Mouse (Mus musculus) layer of hippocampus, adult 8-10 months (tissue): ENCODE results near the gene Pigw. TPM values are rescaled to one million over a fixed set of nuclear protein-coding genes. Genes with fewer than 3 reads are reported as not detected.
"Not testable (repeated sequence)": the region's sequence is repeated elsewhere in the genome, so short reads cannot be mapped to it uniquely, and the experiment has no call there.

Experiments used
- DNase-seq, 2 experiments: peaks; one replicate each; pipeline ENCODE4 v3.0.0; 2022; ENCODE audit warnings: low spot score in 2 of 2
- total RNA-seq, 4 experiments: library from RNA; stranded (reverse); gene quantifications; 2 replicates each; pipeline ENCODE4 v1.2.4; 2022

Gene Pigw
- total RNA-seq, 4 experiments from 2014 or later = 6.9 to 7.8 (median 7.6) TPM

DNA sequence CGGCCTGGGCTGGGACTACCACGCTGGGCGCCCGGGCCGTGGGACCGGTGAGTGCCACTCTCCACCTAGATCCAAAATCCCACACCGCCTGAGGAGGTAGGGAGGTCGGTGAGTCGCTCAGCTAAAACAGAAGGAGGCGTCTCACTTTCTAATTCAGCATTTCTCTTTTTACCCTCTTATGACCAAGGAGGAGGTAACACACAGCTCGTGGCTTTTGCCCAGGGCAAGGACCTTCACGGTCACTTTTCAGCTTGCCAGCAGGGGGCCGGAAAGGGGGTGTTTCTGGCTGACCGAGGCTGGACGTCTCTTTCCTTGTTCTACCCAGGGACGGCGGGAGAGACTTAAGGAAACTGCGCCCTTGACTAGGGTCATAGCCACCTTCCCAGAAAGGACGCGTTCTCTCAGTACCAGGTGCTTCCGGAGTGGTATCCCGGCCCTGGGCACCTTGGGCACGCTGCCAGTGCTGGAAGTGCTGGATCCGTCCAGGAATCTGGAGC is 428 bp upstream of the Pigw start:
- peak in 1 of 2 experiments; percentile 25 for DNase-seq

DNA sequence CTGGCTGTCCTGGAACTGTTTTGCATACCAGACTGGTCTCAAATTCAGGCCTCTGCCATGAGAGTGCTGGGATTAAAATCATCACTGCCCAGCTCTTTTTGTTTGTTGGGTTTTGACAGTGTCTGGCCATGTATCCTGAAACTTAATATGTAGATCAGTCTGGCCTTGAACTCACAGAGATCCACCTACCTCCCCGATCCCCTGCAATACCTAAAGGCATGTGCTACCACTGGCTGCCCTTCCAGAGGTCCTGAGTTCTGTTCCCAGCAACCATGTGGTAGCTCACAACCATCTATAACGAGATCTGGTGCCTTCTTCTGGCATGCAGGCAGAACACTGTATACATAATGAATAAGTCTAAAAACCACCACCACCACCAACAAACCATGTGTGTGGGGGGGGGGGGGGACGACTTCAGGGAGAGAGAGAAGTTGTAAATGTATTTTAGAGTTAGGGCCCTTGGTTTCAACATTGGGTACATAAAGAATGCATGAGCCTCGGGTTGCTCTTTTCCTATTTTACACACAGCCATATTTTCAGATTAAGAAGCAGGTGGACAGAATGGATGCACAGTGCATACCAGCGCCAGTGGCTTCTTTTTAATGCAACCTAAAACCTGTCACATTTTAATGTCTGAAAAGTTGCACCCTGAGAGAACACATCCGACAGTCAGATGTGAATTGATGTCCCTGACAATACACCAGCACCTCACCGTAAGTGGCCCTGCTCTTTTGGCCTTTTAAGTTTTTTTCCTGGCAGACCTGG is 896 bp downstream of the Pigw start:
- no peak for DNase-seq

DNA sequence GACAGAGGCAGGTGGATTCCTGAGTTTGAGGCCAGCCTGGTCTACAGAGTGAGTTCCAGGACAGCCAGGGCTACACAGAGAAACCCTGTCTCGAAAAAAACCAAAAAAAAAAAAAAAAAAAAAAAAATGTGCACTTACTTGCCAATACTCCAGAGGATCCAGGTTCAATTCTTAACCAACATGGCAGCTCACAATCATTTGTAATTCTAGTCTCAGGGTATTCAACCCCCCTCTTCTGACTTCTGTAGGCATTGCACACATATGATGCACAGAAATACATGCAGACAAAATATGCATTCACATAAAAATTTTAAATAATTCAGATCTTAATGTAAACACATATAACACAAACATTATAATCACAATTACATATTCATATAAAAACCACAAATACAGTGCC is 4.1 kb downstream of the Pigw start:
- DNase-seq = not testable (repeated sequence)

DNA sequence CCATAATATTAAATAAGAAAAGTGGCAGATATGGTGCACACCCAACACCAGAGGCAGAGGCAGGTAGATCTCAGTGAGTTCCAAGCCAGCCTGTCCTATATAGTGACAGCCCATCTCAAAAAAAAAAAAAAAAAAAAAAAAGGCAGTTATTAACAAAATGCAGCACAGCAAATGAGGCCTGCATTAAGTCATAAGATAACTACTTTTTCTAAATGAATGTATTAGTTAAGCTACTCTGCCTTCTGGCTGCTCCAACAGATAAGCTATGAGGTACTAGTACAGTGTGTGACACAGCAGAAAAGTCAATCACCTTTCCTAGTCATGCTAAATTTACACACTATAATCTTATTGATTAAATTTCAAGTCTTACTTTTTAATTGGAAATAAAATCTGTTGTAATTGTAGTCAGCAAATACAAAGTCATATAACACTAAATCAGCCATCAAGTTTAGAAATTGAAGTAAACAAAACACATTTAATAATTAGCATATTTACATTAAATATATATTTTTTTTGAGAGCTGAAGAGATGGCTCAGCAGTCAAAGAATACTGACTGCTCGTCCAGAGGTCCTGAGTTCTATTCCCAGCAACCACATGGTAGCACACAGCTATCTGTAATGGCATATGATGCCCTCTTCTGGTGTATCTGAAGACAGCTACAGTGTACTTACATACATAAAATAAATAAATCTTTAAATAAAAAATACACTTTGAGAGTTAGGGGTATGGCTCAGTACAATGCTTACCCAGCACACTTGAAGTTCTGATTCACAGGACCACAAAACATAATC is 6.8 kb downstream of the Pigw start:
- DNase-seq = no peak

DNA sequence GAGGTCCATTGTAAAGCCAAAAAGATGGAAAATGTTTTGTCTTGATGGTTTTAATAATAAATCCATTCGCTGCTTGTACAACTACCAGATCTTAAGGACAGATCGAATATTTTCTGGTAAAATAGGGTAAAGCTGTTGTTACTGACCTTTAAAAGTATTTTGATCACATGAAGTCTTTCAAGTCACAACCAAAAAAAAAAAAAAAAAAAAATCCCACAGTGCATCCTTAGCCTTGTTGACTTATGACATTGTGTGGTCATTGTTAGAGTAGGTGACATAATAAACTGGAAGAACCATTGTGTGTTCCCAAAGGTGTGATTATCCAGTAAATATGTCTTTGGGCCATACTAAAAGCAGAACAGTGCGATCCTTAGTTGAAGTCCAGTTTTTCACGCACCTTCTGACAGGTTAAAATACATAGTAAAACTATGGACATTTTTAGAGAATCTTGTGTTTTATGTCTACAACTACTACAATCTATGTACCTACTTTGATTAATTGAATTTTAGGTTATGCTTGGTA is 8.5 kb downstream of the Pigw start:
- DNase-seq = no peak

DNA sequence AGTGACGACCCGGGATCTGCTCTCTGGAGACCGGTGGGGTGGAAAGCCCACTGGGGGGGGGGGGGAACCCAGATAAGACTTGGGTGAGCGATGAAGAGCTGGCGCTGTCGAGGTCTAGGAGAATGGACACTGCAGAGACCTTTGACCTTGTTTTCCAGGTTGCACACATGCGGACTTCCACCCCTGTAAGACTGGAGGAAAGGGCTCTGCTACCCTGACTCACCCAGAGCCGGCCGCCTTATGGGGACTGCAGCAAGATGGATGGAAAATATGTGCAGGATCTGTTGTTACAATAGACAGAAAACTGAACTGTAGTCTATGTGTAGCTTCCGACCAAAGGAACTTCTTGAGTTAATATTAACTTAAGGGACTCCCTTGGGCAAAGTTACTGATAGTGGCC is 9.0 kb downstream of the Pigw start:
- DNase-seq = no peak

DNA sequence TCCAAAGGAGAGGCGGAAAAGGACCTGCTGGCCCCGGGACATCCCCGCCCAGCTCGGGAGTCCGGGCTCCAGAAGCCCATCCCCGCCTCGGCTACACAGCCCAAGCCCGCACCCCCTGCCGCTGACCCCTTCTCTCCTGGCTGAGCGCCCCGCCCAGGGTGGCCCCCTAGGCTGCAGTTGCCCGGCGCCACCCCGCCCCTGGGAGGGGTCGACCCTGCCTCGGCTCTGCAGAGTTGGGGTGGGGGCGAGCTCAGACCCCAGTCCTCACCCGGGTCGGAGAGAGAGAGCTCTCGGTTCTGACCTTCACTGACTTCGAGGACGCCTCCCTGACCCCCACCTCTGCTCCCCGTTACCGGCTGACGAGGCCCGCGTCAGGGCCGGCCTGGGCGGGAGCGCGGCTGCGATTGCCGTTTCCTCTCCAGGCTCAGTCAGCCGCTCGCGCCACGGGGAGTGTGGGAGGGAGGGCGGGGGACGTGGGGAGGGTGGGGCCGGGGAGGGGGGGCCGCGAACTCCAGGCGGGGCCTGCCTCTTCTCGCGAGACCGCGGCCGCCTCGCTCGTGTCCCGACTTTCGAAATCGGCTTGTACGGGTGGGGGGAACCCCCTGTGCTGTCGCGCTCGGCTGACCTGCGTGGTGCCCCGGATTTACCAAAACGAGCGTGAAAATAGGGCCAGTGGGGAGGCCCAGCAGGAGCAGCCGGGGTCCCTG is 9.6 kb downstream of the Pigw start, which contains the start of gene Ggnbp2:
Gene Ggnbp2, minus strand, starts transcription at position 481 of the 707 bp plus-strand sequence.
- DNase-seq = peak; percentile 85 to 88

DNA sequence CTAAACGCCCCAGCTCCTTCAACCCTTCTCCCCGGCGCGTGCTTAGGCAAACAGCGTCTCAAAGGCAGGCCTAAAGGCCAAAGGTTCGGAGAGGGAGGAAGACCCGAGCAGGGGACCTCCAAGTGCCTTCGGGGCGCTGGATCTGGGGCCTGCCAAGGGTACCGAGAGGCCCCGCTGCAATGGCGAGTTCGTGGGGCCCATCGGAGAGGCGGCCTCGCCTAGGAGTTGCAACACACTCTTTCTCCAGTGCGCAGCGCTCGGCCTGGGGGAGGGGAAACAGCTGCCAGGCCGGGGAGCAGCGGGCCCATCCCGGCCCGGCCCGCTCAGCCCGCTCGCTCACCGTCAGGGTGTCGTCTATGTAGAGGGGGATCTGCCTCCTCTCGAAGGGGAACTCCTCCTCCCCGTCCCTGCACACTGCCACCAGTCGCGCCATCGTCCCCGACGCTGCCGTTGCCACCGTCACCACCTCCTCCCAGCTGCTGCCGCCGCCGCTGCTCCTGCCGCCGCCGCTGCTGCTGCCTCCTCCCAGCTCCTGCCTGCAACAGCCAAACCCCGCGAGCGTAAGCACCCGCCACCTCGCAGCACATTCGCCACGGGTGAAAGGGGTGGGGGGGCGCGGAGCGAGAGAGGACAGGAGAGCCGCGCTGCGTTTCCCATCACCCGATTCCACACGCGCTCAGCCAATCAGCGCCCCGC is 10.4 kb downstream of the Pigw start:
- DNase-seq = peak; percentile 90 to 93

DNA sequence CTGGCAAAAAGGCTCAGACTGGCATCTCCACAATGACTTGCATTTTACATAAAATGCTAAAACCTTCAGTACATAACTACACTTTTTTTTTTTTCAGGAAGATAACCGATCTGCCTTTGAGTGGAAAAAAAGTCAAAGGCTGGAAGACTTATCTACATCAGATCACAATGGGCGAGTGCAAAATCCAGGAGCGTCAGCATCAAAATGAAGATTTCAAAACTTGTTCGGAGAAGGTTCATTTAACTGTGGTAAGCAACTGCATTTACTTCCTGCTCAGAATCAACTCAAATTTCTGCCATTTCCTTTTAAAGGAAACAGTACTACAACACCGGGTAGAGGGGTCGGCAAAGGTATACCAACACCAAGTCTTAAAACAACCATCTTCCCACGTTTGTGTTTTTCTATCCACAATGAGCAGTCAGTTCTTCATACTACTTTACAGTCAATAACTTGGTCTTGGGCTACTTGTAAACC is 11.3 kb downstream of the Pigw start:
- no peak for DNase-seq

DNA sequence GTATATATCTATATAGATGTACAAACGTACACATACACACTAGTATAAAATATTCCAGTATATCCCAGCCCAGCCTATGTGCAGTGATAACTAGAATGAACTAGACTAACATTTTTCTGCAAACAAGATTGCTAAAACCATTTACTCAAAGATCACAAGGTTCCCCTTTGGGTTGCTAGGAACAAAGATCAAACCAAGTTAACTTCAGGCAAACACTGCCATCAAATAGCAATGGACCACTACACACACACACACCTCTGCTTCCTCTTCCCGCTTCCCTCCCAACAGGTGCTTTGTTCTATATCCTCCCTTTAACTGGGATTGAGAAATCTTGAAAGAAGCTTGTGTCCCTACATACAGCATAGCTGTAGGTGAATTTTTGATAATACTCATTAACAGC is 12.5 kb downstream of the Pigw start:
- DNase-seq = no peak

DNA sequence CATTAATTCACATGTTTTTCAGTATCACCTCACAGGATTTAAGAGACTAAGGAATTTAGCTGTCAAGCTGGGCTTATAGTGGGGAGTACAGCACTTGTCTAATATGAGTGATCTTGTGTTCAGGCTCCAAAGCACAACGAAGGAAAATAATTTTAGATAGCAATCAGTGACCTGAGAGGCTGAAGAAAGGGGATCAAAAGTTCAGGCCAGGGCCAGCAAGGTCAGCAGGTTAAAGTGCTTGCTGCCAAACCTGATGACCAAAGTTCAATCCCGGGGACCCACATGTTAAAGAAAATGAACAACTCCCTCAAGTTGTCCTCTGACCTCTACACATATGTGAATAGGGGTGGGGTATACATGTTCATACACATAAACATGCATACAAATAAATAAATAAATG is 14.8 kb downstream of the Pigw start:
- DNase-seq = no peak

DNA sequence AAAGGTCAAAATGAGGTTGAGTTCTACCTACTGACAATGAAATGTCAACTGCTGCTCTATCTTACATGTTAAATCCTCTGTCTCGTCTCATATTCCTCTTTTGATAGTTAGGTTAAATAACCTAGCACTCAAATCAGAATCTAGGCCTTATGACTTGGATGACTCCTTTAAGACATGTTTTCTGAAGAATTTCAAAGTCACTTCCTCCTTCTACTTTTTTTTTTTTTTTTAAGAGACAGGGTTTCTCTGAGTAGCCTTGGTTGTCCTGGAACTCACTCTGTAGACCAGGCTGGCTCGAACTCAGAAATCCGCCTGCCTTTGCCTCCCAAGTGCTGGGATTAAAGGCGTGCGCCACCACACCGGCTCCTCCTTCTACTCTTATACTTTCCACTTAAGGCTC is 24.8 kb downstream of the Pigw start:
- no peak for DNase-seq

DNA sequence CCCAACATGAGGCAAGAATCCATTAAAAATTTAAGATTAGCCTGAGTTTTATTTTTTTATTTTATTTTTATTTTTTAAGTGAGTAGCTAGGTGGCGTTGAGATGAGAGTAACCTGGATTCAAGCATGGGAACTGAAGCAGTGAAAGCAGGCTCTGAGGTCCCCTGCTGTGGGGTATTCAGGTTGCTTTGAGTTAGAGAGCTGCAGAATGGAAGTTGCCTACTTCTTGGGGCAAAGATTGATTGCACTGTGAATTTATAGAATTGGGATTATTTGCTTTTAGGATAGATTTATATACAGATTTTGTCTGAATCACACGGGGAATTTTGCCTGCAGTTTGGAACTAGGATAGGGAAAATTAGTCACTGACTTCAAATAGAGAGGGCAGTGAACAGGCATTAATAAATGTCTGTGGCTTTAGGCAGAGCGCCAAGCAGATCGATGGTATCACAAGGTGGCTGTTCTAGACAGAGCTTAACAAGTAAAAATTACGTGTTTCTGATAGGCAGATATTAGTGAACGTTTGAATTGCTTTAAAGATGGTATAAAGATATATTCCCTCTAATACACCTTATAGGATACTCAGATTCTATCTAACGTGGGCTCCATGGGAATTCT is 32.5 kb downstream of the Pigw start:
- DNase-seq = no peak

DNA sequence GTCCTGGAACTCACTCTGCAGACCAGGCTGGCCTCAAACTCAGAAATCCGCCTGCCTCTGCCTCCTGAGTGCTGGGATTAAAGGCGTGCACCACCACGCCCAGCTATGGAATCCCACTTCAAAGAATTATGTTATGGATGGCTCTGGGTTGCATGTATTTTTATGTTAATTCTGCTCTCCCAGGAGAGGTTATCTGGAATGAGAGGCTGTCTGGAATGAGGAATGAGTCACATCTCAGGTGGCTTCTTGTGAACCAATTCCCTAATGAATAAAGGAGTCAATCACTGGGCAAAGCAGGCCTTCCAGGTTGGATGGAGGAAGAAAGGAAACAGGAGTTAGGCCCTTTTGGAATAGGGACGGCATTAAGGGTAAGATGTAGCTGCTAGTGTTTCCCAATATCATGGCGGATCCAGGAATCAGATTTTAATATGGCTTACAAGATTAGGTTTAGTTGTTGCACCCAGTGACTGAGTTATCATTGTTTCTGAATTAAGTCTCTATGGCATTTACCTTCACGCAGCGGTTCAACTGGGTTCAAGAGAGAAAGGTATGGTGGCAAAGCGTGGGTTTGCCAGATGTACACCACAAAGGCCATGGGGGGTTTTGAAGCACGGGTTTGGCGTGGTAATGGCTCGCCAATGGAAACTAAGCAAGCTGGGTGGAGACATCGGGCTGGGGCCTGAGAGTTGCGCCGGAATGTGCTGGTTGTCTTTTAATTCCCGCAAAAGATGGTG is 33.2 kb downstream of the Pigw start:
- no peak for DNase-seq

DNA sequence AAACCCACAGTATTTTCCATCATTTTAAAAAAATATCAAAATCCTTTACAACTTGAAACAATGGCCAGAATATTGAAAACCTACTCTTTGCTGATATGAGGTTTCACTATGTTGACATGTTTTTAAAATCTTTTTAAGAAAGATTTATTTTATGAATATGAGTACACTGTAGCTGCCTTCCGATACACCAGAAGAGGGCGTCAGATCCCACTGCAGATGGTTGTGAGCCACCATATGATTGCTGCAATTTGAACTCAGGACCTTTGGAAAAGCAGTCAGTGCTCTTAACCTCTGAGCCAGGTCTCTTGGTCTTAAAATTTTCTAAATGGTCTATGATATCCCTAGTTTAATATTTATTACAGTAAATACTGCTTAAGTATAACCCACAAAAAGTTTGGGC is 40.8 kb downstream of the Pigw start:
- DNase-seq = no peak

DNA sequence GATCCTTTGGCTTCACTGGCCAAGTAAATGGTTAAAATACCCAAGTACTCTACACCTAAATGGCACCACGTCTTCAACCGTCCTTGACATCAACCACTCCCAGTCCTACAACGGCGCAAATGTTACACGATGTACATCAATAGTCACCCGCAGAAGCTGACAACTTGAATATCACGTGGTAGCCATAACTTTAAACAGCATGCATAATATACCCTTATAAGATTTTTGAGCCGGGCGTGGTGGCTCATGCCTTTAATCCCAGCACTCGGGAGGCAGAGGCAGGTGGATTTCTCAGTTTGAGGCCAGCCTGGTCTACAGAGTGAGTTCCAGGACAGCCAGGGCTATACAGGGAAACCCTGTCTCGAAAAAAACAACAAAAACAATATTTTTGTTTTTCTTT is 50.6 kb downstream of the Pigw start:
- not testable (repeated sequence) for DNase-seq

DNA sequence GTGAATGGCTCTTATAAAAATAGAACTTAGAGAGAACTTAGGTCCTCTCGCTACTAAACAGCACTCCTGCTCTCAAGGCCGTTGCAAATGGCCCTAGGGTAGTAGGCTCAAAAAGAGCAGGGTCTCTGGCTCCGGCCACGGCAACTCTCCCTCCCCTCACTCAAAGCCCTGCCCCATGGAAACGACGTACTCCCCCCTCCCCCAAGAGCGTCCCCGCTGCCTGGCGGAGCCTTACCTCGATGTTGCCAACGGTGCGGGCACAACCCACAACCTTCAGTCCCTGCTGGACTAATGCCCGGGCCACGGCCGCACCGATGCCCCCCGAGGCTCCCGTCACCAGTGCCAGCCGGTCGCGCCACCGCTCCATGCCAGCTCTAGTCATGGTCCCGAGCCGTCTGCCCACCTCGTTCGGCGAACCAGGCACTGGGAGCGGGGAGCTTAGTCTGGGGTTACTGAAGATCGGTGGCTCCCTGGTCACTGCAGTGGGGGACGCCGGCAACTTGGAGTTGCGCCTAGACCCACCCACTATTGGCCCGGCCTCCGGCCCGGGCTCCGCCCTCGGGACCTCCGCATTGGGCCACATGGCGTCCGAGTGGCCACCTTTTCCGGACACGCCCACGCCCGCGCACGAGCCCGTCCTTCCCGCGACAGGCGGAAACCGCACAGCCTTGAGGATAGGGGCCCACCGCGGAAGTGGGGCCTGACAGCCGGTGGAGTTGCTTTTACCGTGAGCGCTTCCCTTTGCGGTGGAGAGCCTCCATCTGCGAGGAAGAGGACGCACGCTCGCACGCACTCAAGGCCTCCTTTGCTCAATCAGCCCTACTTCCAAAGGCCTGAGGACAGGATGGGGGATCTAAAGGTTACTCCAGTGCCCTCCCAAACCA is 51.3 kb downstream of the Pigw start, which contains the start of gene Dhrs11:
Gene Dhrs11, minus strand, starts transcription at position 479 of the 884 bp plus-strand sequence.
- peak; percentile 79 to 84 for DNase-seq

DNA sequence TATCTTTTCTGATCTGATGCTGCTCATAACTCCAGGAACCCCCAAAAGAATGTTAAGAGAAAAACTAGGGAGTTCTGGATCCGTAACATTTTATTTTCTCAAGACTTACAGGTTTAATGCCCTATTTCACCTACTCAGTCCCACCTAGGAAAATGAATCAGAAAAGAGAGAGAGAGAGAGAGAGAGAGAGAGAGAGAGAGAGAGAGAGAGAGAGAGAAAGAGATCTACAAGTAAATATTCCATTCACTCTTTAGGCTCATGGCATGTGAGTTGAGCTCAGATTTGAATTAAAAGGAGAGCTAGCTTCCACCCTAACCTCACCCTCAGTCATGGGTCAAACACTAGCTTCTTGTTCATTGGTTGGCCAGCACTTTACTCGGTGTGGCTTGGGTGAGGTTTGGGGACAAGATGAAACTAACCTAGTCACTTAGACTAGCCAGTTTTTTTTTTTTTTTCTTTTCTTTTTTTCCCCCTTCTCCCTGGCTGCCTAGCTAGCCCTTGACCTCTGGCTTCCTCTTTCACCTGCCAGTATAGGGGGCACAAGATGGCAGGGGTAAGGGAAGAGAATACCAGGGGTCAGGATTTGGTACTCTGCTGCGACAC is 52.1 kb downstream of the Pigw start:
- DNase-seq = no peak
